Mouse (Mus musculus) layer of hippocampus, adult 18-20 months (tissue): ENCODE measurements around the gene Axdnd1. TPM values are rescaled to one million over a fixed set of nuclear protein-coding genes. Genes with fewer than 3 reads are reported as not detected.

Experiments used
- DNase-seq, 2 experiments: peaks; one replicate each; pipeline ENCODE4 v3.0.0; 2022; ENCODE audit warnings: low spot score in 2 of 2
- long read RNA-seq: library from polyadenylated mRNA; stranded (forward); transcript quantifications from one replicate; pipeline ENCODE4 v2.0.0, GENCODE M21; 2021
- total RNA-seq, 2 experiments: library from RNA; stranded (reverse); gene quantifications; 2 replicates each; pipeline ENCODE4 v1.2.3; 2021

The Axdnd1 gene
- total RNA-seq = 1 to 10 TPM in 1 of 2 experiments, under 1 TPM in 1; 0.50 to 1.2 TPM
- long read RNA-seq, partial matches to known transcripts = 0 of 5 reads
- long read RNA-seq, other reads (novel, unspliced or antisense) = 5 of 5 reads

DNA sequence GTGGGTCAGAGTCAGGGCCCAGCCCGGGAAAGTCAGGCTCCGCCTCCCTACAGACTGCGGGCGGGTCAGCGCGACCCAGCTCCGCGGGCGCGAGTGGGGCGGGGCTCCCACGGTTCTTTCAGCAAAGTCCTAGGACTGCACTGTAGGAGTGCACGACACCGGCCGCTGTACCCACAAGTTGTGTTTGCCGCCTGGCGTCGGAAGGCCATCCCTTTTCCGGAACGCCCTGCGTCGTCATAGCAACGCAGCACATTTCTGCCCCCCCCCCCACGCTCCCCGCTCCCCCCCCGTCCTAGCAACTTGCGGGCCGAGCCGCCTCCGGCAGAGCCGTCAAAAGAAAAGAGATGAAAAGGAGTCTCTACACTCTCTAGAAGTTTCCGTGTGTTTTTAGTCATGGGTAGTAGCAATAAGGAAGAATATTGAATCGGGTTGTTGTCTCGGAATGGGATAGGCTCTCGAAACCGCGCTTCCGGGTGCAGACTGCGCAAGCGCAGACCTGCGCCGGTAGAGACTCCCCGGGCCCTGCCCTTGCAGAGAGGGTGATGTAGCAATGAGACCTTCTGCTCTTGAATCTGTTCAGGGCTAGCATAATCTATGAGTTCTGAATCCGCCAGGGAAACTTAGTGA is at the start of gene Axdnd1:
Gene Axdnd1 (minus strand): TSS at position 489 of the 627 bp plus-strand sequence.
- peak; percentile 73 to 90 for DNase-seq

DNA sequence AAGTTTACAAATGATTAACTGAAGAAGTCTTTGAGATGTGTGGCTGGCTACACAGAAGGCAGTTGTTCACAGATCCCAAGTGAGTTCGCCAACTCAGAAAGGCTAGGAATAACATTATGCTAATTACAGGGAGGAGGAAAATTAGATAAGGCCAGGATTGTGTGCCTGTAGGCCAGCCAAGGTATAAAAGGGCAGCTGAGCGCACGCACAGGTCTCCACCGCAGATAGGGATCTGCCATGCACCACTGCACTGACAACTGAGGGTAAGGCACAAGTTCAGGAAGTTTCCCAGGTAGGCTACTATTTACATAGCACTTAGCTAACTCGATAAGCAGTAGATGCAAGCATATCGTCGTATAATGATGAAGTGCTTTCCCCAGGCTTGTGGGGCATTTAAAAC is 49.6 kb upstream of the Axdnd1 start:
- no peak for DNase-seq

DNA sequence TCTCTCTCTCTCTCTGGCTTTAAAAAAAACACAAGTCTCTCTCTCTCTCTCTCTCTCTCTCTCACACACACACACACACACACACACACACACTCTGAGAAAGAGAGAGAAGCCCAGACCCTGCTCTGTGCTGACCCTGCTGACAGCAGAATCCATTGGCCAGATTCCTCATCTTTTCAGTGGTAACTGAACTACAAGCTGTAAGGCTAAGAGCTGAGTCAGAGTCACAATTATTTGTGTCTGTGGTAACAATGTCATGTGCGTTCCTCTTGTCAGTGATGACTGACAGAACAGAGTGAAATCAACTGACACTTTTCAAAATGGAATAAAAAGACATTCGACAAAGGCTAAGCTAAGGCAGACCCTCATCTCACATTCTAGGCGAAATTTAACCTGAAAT is 47.6 kb upstream of the Axdnd1 start:
- no peak for DNase-seq

DNA sequence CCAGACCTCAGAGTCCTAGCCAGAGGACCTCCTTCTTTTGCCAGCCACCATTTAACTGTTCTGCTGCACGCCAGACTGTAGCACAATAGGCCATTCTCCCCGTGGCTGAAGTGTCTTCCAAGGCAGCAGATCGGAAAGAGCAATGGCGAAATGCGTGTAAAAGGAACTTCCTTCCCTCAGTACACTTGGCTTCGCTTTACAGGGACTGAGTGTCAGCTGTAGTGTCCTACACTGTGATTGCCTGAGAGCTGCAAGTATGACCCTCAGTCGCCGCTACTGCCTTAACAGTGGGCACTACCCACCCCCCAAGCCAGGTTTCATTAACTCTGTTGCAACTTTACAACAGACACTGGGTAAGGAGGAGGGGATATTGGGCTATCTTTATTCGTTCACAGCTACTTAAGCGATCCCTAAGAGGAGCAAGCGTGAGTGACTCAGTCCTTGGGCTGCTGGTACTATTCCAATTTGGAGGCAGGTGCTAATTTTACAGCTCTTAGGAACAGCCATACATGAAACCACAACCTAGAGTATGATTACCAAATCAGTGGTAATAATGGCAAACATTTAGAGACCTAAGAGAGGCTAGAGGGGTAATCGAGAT is 46.8 kb upstream of the Axdnd1 start:
- no peak for DNase-seq

DNA sequence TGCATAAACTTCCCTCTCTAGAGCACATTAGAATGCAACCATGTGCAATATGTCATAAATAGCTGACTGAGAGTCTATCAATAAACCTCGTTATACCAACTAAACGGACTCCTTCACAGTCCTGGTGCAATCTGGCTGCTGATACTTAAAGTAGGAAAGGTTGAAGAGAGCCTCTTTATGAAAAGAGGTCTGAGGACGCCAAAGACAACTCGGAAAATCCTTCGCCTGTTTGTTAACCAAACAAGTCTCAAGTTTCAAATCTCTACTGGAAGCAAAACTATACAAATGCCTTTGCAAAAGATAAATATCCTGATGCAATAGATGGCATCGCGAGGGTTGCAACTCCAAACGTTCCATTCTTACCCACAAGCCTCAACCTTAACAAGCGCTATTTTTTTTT is 44.0 kb upstream of the Axdnd1 start:
- no peak for DNase-seq

DNA sequence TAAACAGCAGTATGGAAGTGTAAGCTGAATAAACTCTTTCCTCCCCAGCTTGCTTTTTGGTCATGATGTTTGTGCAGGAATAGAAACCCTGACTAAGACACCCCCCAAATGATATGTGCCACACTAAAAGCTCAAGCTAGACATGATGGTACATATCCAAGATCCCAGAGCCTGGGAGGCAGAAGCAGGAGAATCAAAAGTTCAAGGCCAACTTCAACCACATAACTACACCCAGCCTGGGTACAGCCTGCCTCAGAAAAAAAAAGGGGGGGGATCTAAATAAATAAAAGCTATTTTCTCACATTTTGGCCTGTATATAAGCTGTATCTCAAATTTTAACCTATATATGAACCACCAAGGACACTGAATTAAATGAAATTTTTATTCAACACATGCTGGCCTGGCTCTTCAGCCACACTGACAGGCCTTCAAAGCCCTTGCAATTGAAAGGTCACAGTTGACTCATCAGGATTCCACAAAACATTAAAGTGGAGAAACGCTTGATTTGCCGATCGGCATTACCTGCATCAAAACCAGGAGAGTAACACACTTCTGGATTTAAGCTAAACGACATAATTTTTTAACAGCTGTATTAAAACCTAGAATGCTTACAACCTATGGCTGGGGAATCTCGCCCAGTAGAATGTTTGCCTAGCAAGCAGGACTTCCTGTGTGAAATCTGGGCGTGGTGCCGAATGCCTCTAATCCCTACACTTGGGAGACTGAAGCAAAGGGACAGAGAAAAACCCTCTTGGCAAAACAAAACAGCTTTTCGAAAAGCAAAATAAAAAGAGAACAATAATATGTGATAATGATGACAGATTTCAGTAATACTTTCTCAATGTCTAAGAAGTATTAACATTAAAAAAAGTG is 43.3 kb upstream of the Axdnd1 start:
- no peak for DNase-seq

DNA sequence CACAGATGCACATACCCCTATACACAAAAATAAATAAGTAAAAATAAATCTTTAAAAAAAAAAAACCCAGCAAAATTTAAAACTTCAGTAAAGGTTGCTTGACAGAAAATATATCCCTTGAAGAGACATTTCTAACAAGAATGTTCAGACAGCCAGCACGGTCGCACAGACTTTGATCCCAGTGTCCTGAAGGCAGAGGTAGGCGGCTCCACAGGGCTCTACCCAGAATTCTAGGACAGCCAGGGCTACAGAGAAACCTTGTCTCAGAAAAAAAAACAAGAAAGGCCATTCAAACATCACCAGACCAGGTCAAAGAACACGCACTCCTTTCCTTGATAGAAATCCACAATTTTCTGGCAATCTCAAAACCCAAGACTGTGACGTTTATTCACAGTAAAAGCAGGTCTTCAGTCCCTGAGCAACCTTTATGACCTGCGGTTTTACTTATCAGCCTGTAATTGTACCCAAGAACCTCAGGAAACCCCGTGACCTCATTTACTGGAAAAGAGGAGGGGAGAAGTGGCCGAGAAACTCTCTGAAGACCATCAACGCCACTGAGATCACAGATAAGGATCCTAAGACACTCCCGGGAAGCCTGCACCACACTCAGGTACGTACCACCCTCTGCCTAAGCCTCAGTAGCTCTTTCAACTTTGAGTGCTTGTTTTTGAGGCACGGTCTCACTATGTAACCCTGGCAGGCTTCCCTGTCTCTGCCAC is 41.5 kb upstream of the Axdnd1 start:
- no peak for DNase-seq

DNA sequence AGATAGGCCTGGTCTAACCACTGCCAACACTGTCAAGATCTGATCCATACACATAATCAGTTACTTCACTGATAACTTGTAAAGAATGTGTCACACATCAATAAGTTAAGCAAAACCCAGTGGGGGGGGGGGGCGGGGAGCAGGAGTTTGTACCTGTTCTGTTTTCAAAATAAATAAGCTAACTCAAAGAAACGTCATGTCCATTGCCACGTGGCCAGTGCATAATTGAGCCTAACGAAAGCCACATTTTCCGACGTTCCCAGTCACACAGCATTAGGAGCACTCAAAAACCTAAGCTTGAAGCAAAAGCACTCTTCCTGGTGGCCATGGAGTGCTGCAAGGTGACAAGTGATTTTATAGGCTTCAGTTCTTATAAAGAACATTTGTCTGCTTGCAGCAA is 40.1 kb upstream of the Axdnd1 start:
- DNase-seq = no peak

DNA sequence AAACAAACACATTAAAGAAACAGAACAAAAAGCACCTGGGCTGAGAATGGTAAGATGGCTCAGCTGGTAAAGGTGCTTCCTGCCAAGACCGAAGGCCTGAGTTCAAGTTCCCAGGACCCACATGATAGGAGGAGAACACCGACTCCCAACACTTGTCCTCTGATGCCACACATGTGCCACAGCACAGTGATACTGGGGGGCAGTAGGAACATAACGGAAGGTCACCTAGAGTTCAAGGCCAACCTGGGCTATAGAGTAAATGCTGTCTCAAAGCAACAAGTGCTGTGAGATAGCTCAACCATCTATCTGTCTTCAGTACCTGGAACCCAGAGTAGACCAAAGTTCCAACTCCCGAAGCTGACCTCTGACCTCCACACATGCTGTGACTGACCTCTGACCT is 39.3 kb upstream of the Axdnd1 start:
- DNase-seq = no peak

DNA sequence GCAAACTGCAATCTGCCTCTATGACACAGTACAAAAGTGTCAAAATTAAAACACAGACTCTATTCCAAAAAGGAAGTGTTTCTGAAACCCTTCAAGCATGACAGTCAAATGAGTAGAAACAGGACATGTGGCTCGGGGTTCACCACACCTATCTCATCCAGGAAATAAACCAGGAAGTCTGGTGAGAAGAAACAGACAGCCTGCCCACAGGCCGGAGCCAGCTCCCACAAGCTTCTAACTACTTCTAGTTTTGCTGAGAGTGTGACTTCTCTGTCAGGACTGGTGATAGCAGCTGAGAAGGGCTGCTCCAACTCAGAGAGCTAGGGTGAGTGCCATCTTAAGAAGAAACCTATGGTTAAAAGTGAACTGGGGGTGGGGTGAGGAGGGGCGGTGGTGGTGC is 38.7 kb upstream of the Axdnd1 start:
- no peak for DNase-seq

DNA sequence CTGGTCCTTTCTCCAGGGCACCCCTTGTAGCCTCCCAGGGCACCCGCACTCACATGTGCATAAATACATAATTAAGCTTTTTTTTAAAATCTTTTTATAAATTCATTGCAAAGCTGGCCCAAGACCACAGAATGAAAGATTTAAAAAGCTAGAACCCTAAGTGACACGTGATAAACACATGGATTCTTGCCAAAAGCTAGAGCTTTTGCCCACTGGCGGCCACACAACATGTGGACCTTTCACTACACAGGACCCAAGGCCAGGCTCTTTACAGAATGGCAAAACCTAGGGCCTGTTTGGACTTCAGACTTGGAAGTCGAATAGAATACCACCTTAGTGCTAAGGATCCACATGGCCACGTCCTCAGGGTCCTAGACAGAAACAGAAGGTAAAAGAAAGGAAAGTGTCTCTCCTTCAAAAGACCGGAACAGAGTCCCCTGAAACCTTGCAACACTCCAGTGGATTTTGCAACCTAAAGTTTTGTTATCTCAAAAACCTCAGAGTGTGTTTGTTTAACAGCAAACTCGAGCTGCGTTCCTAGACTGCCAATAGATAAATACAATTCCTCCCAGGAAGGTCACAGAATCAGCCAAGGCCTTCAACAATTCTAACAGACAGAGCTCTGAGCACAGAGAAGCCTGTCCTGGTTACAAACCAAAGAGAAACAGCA is 37.6 kb upstream of the Axdnd1 start:
- DNase-seq = no peak

DNA sequence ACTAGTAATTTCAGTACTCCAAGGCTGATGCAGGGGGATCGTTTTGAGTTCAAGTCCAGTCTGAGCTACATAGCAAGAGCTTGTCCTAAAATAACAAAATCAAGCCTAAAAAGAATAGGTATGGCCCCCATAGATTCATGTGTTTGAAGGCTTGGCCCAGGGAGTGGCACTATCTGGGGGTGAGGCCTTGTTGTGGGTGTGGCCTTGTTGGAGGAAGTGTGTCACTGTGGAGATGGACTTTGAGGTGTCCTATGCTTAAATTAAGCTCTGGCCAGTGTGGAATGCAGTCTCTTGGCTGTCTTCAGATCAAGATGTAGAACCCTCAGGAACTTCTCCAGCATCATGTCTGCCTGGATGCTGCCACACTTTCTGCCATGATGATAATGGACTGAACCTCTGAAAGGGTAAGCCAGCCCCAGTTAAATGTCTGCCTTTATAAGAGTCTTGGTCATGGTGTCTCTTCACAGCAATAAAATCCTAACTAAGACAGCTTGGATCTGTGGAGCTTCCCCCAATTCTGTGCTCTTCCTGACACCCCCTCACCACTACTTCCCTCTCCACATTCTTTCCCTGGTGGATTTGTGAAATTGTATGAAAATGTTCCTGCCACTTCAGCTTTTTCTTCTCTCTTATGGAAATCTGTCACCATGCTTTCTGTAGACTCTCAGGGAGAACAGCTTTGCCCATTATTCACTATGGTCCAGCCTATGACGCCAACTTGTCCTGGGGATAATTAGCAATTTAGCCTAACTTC is 34.2 kb upstream of the Axdnd1 start:
- no peak for DNase-seq

DNA sequence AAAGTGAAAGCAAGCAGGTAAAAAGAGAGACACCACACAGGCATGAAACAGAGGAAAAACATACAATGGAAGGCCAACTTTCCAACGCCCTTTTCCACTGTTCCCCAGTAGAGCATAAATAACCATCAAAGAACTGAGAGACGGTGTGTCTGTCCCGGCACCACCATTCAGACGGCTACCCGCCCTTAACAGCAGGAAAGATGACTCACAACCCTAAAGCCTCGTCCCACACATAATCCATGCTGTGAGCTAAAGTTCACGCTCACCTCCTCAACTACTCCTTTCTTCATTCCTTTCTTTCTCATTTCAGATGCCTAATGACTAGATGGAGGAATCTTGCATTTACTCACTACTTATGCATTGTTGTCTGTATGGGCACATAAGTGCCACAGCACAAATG is 33.4 kb upstream of the Axdnd1 start:
- DNase-seq = no peak

DNA sequence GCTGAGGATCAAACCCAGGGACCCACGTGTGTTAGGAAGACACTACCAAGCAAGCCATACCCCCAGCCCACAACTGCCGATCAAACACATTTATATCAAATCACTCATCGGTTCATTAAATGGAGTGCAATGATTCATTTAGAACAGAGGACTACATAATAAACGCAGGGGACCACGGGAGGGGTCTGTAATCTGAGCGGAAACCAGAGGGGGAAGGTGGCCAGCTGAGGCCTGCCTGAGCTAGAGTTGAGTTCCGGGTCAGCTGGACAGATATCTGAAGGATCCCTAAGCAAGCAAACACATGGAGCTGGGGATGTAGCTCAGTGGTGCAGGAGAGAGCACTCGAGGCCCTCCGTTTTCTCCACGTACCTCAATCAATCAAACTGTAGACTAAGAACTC is 32.9 kb upstream of the Axdnd1 start:
- no peak for DNase-seq

DNA sequence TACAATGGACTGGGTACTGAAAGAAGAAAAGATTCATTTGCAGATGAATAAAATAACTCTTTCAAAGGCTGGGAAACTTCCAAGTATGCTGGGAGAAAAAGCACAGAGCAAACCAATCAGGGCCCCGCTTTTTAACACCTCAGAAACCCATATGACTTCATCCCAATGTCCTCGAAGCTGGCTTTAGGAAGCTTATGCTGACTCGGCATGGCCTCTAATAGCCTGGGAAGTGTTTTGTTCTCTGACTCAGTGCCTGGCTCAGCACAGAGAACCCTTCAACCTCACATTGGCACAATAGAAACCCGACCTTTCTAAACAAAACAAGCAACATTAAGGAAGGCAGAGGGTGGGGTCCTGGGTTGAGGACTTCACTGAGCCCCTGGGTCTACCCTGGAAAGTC is 29.5 kb upstream of the Axdnd1 start:
- no peak for DNase-seq

DNA sequence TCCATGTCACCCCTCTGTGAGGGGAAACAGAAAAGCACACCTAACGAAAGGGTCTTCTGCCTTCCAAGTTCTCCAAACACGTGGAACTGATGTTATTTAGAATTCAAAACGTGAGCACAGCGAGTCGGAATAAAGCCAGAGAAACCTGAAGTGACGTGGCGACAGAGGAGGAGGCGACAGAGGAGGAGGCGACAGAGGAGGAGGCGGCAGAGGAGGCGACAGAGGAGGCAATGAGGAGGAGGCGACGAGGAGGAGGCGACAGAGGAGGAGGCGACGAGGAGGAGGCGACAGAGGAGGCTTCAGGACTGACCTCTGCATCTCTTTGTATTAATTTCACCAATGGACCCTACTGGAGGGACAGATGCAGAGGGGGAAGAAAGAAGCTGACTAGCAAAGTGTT is 28.7 kb upstream of the Axdnd1 start:
- DNase-seq = no peak

DNA sequence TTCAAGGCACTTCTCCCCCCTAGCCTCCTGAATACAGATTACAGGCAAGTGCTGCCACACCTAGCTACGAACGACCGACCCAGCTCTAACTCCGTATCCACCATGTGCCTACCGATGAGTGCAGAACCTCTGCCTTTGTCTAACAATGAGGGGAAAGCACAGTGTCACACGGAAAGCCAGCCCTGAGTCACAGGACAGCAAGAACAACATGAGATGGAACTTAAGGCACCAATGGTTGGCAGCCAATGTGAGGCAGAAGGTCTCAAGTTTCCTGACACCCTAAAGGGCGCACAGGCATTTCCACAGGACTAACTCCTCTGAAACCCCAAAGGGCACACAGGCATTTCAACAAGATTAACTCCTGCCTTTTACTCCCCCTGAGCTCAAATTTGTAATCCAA is 28.1 kb upstream of the Axdnd1 start:
- no peak for DNase-seq

DNA sequence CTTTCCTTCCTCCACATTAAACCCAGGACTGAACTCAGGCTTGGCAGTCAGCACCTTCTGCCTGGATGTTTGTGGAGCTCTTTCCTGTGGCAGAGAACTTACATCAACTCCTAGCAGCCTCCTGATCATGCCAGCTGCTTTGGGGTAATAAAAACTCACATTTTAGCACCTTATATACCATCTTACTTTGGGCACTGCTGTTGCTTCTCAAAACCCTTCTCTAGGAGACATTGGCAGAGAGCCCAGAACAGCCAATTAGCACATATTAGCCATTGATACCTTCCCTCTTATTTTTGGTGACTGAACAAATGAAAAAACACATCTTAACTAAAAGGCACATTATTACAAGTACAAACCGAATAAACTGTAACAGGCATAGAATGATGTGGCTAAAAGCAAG is 24.1 kb upstream of the Axdnd1 start:
- DNase-seq = no peak

DNA sequence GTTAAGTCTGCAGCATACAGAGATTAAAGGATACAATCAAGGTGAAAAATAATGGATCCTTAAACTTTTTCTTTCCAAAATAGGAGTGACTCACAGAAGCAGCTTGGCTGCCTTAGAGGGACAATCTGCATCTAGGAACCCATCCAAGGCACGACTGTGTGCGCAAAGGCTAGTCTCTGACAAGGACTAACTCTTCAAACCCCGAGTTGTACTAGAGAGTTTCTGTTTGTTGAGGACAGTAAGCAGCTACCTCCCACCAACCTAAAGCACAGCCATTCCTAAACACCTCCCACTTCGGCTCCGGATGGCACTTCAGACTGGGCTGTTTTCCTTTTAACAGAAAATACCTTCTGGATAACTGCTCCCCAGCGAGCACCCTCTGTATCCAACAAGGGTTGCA is 21.8 kb upstream of the Axdnd1 start:
- DNase-seq = peak; percentile 27 to 30

DNA sequence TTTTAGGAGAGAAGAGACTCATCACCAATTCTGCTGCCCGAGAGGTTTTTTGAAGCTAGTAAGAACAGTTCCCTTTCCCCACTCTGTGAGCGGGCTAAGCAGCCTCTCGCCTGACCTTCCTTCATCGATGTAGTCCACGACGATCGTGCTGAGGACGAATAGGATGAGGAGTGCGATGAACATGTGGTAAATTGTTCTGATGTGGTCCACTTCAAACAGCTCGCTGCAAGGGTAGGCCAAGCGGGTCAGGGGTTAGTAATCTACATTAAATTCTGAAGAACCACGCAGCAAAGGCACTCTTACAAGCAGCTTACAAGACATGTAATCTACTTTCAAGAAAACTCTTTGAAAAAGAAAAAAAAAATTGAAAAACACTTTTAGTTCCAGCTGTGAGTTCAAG is 21.3 kb upstream of the Axdnd1 start:
- no peak for DNase-seq
